Mouse (Mus musculus) common myeloid progenitor, adult 5-6 weeks (primary cell): ENCODE results near the gene Gm572. TPM values are rescaled to one million over a fixed set of nuclear protein-coding genes. Genes with fewer than 3 reads are reported as not detected.

Experiments used
- ATAC-seq: replicated peaks from 2 replicates; pipeline ENCODE4 v1.8.0; 2016; ENCODE audit warnings: low read depth, mild to moderate bottlenecking, moderate TSS enrichment, inconsistent platforms; ENCODE audit not compliant: poor library complexity, severe bottlenecking
- total RNA-seq: library from RNA; stranded (forward); fragments of 200-1000, 187-1606 nt; gene quantifications from 2 replicates; pipeline ENCODE4 v1.2.3, GENCODE M21; 2017

Gene Gm572
- not detected in 2 replicates for total RNA-seq

GRCm38 (mm10) chr4:148643291-148644156, at the start of gene Gm572:
Gm572 (plus strand) TSS chr4:148643317.
- peak; percentile 62 for ATAC-seq

- no peak for ATAC-seq
These were observed 49.1 kb upstream of the Gm572 start for GRCm38 (mm10) chr4:148593996-148594395.

GRCm38 (mm10) chr4:148595916-148596315, 47.2 kb upstream of the Gm572 start:
- no peak for ATAC-seq

- ATAC-seq, result no peak
These were observed 46.4 kb upstream of the Gm572 start for GRCm38 (mm10) chr4:148596731-148597130.

- ATAC-seq, result no peak
These were observed 44.3 kb upstream of the Gm572 start for GRCm38 (mm10) chr4:148598826-148599225.

GRCm38 (mm10) chr4:148600316-148600715, 42.8 kb upstream of the Gm572 start:
- no peak for ATAC-seq

- ATAC-seq, result no peak
These were observed 41.2 kb upstream of the Gm572 start for GRCm38 (mm10) chr4:148601871-148602270.

GRCm38 (mm10) chr4:148602357-148603120, 40.6 kb upstream of the Gm572 start, which contains the start of gene Masp2:
Masp2 (plus strand) TSS chr4:148602554.
- ATAC-seq, result no peak

- ATAC-seq, result no peak
These were observed 39.6 kb upstream of the Gm572 start for GRCm38 (mm10) chr4:148603376-148604139.

GRCm38 (mm10) chr4:148604141-148604540, 39.0 kb upstream of the Gm572 start:
- ATAC-seq, result no peak

- peak; percentile 72 for ATAC-seq
These were observed 38.5 kb upstream of the Gm572 start for GRCm38 (mm10) chr4:148604541-148605165.

GRCm38 (mm10) chr4:148607758-148608157, 35.4 kb upstream of the Gm572 start:
- ATAC-seq, result peak; percentile 73

- ATAC-seq, result no peak
These were observed 33.3 kb upstream of the Gm572 start for GRCm38 (mm10) chr4:148609805-148610204.

- ATAC-seq, result no peak
These were observed 32.3 kb upstream of the Gm572 start for GRCm38 (mm10) chr4:148610631-148611364.

- ATAC-seq, result no peak
These were observed 30.6 kb upstream of the Gm572 start for GRCm38 (mm10) chr4:148612557-148612956.

- no peak for ATAC-seq
These were observed 29.4 kb upstream of the Gm572 start for GRCm38 (mm10) chr4:148613738-148614137.

GRCm38 (mm10) chr4:148619805-148620204, 23.3 kb upstream of the Gm572 start:
- ATAC-seq, result no peak

GRCm38 (mm10) chr4:148620718-148621117, 22.4 kb upstream of the Gm572 start:
- no peak for ATAC-seq

- ATAC-seq, result no peak
These were observed 20.6 kb upstream of the Gm572 start for GRCm38 (mm10) chr4:148622485-148622884.
